Mouse (Mus musculus) MEL (cell line): Measurements from ENCODE around the gene Cela3b. TPM values are rescaled to one million over a fixed set of nuclear protein-coding genes. Genes with fewer than 3 reads are reported as not detected.
A peak's percentile ranks its signal among the peaks of the same experiment; 100 is the strongest.
"Not testable (repeated sequence)": the region's sequence is repeated elsewhere in the genome, so short reads cannot be mapped to it uniquely, and the experiment has no call there.

Experiments
- DNase-seq: peaks from one replicate; pipeline ENCODE4 v3.0.0; 2011; ENCODE audit warnings: low read depth, low spot score
- H3K27ac ChIP-seq: 2 replicates; pipeline ENCODE4 v1.5.1; 2012; ENCODE audit warnings: low read depth, mild to moderate bottlenecking, control low read depth, low read length, moderate library complexity; ENCODE audit not compliant: control insufficient read depth
- H3K27me3 ChIP-seq, 2 experiments: fragments of 150-350 bp in 1 of 2; sonication (generic) in 1 of 2; 2 replicates each; pipeline ENCODE4 v1.6.1; 2012; ENCODE audit warnings: low read length in 2 of 2, mild to moderate bottlenecking in 2 of 2, improper control_type of control experiment in 1 of 2, moderate library complexity in 1 of 2; ENCODE audit not compliant: insufficient read depth in 2 of 2, control insufficient read depth in 1 of 2
- H3K36me3 ChIP-seq, 2 experiments: 2 replicates each; pipeline ENCODE4 v1.6.1; 2012 to 2014; ENCODE audit warnings: low read length in 2 of 2, improper control_type of control experiment in 1 of 2, inconsistent platforms in 1 of 2, mild to moderate bottlenecking in 1 of 2; ENCODE audit not compliant: insufficient read depth in 2 of 2, control insufficient read depth in 1 of 2
- H3K4me1 ChIP-seq, 2 experiments: fragments of 150-350 bp in 1 of 2; sonication (generic) in 1 of 2; 2 replicates each; pipeline ENCODE4 v1.6.1; 2012; ENCODE audit warnings: low read length in 2 of 2, improper control_type of control experiment in 1 of 2, mild to moderate bottlenecking in 1 of 2; ENCODE audit not compliant: insufficient read depth in 2 of 2, control insufficient read depth in 1 of 2
- H3K4me3 ChIP-seq, 2 experiments: fragments of 150-350 bp in 1 of 2; sonication (generic) in 1 of 2; 2 replicates each; pipeline ENCODE4 v1.5.1; 2012; ENCODE audit warnings: low read depth in 2 of 2, low read length in 2 of 2, mild to moderate bottlenecking in 2 of 2, moderate library complexity in 2 of 2, control low read depth in 1 of 2, improper control_type of control experiment in 1 of 2; ENCODE audit not compliant: control insufficient read depth in 1 of 2, insufficient read depth in 1 of 2
- H3K79me2 ChIP-seq: 2 replicates; pipeline ENCODE4 v1.6.1; 2012; ENCODE audit warnings: mild to moderate bottlenecking, low read length, moderate library complexity; ENCODE audit not compliant: control insufficient read depth, poor library complexity, insufficient read depth
- H3K9ac ChIP-seq: 2 replicates; pipeline ENCODE4 v1.6.1; 2012; ENCODE audit warnings: low read depth, mild to moderate bottlenecking, control low read depth, low read length, moderate library complexity; ENCODE audit not compliant: control insufficient read depth, poor library complexity, severe bottlenecking
- H3K9me3 ChIP-seq: fragments of 150-350 bp; sonication (generic); replicated peaks from 2 replicates; pipeline ENCODE4 v1.6.1; 2012; ENCODE audit warnings: mild to moderate bottlenecking, low read length, improper control_type of control experiment, moderate library complexity; ENCODE audit not compliant: insufficient read depth
- CHD2 ChIP-seq: IDR thresholded peaks from 2 replicates; pipeline ENCODE4 v1.6.1; 2011; ENCODE audit warnings: low read length, improper control_type of control experiment
- E2F4 ChIP-seq: IDR thresholded peaks from 2 replicates; pipeline ENCODE4 v1.6.1; 2011; ENCODE audit warnings: low read depth, low read length, improper control_type of control experiment, borderline replicate concordance
- ETS1 ChIP-seq: IDR thresholded peaks from 2 replicates; pipeline ENCODE4 v1.6.1; 2012; ENCODE audit warnings: low read depth, mild to moderate bottlenecking, inconsistent platforms, low read length, improper control_type of control experiment, moderate library complexity
- KAT2A ChIP-seq: conservative IDR thresholded peaks from 2 replicates; pipeline ENCODE4 v1.6.1; 2012; ENCODE audit warnings: low read depth, low read length, improper control_type of control experiment, inconsistent platforms
- MAFK ChIP-seq: IDR thresholded peaks from 2 replicates; pipeline ENCODE4 v1.6.1; 2011; ENCODE audit warnings: low read depth, mild to moderate bottlenecking, low read length, improper control_type of control experiment, borderline replicate concordance
- MEF2A ChIP-seq: IDR thresholded peaks from 2 replicates; pipeline ENCODE4 v1.6.1; 2014; ENCODE audit warnings: low read depth, mild to moderate bottlenecking, inconsistent platforms, low read length, improper control_type of control experiment; ENCODE audit not compliant: poor library complexity, insufficient replicate concordance, severe bottlenecking; ENCODE audit errors: extremely low read depth
- MYC ChIP-seq: IDR thresholded peaks from 2 replicates; pipeline ENCODE4 v1.6.1; 2011; ENCODE audit warnings: low read depth, mild to moderate bottlenecking, low read length, improper control_type of control experiment, moderate library complexity
- SIN3A ChIP-seq: IDR thresholded peaks from 2 replicates; pipeline ENCODE4 v1.6.1; 2012; ENCODE audit warnings: low read length, improper control_type of control experiment, inconsistent platforms
- USF1 ChIP-seq: IDR thresholded peaks from 2 replicates; pipeline ENCODE4 v1.6.1; 2014; ENCODE audit warnings: low read depth, mild to moderate bottlenecking, inconsistent platforms, low read length, improper control_type of control experiment, moderate library complexity
- ZKSCAN1 ChIP-seq: IDR thresholded peaks from 2 replicates; pipeline ENCODE4 v1.6.1; 2012; ENCODE audit warnings: low read depth, mild to moderate bottlenecking, inconsistent platforms, low read length, improper control_type of control experiment, moderate library complexity
- polyA plus RNA-seq, 2 experiments: library from polyadenylated mRNA; stranded (reverse) in 1 of 2; unstranded in 1 of 2; fragments of >175 nt in 1 of 2; fragments of >200 nt in 1 of 2; gene quantifications; 2 replicates each; pipeline versions ENCODE4 v1.2.1 to v1.2.4; 2012; ENCODE audit warnings: low replicate concordance in 2 of 2, low read depth in 1 of 2; ENCODE audit not compliant: insufficient read length in 2 of 2, insufficient read depth in 1 of 2, missing spikeins in 1 of 2
- total RNA-seq: library from RNA; depleted of rRNA; stranded (reverse); fragments of 300-350 nt; gene quantifications from 2 replicates; pipeline ENCODE4 v1.2.3, GENCODE M21; 2012

Gene Cela3b
- total and polyA plus RNA-seq, 3 experiments: not detected

DNA sequence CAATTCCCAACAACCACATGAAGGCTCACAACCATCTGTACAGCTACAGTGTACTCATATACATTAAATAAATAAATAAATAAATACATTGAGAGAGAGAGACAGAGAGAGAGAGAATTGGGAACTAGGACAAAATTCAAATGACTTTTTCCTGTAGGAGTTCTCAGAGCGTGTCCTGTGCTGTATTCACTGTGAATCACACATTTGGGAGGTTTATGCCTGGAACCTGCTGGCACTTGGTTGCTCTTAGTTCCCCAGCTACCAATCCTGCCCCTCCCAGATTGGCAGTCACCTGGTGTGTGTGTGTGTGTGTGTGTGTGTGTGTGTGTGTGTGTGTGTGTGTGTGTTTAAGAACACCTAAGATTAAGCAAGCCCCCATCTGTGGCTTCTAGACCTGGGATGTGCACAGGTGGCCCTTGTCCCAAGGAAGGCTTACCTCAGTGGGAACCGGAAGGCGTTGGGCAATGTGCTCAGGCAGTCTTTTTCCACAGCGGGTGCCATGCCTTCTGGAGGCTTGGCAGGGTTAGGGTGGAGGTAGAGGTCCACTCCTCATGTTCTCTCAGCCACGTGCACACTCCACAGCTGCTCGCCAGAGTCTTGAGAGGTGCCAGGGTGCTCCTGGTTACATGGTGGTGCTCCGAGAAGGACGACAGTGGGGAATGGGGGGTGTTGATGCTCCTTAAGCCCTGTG, 6.8 kb upstream of the Cela3b start:
- Histone ChIP-seq H3K27me3 (no peaks in the 10 kb centered on the region), H3K79me2 (no peaks in the 10 kb centered on the region), H3K4me1 (peaks cover 0 to 5% of the 10 kb centered on the region in 2 experiments; a peak in 1 of 4 replicates), H3K4me3 (no peak overlapping the region), H3K36me3 (no peaks in the 10 kb centered on the region; a peak in 1 of 4 replicates), H3K9me3 (no peaks in the 10 kb centered on the region), H3K27ac (no peak overlapping the region), H3K9ac (no peak overlapping the region)
- no peak for DNase-seq
- TF ChIP-seq MYC: no peak
- TF ChIP-seq MEF2A: no peak
- TF ChIP-seq KAT2A: no peak
- TF ChIP-seq CHD2: no peak
- no peak for TF ChIP-seq ZKSCAN1
- TF ChIP-seq SIN3A: no peak
- no peak for TF ChIP-seq E2F4
- TF ChIP-seq MAFK: no peak

DNA sequence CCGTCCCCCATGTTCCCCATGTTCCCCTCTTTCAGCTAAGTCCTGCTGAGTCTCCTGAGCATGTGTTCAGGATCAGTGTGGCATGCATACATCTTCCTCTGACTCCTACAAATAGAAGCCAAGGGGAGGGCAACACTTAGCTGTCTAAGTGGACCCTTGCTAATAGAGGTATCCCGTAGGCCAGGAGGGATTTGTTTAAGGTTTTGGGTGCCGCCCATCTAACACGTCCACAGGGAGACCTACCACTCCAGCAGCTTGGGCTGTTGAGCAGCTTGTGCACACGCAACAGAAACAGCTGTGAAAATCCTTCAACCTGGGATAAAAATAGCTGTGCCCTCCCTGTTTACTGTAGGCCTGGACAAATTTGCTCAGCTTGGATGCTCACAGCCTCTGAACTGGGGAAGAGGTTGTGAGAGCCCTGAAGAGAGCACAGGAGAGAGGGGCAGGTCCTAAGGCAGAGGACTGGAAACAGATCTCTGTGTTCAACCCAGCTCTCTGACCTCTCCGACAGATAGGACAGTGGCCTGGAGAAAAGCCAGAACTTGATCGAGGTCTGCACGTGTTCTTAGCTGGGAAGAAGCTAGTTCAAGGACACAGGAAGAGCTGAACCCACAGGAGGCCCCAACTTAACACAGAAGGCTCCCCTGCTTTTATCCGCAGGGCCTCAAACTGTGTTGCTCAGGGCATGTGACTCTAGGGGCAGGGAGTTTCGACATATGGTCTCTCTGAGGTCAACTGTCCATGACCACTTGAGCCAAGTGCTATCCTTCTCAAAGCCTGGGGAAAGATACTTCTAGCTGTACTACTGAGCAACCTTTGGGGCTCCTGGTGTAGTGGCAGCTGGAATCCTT, 2.6 kb upstream of the Cela3b start:
- H3K36me3 ChIP-seq, H3K9me3 ChIP-seq, H3K79me2 ChIP-seq, H3K4me3 ChIP-seq, H3K27me3 ChIP-seq, H3K27ac ChIP-seq, DNase-seq, H3K9ac ChIP-seq, H3K4me1 ChIP-seq: not testable (repeated sequence)

DNA sequence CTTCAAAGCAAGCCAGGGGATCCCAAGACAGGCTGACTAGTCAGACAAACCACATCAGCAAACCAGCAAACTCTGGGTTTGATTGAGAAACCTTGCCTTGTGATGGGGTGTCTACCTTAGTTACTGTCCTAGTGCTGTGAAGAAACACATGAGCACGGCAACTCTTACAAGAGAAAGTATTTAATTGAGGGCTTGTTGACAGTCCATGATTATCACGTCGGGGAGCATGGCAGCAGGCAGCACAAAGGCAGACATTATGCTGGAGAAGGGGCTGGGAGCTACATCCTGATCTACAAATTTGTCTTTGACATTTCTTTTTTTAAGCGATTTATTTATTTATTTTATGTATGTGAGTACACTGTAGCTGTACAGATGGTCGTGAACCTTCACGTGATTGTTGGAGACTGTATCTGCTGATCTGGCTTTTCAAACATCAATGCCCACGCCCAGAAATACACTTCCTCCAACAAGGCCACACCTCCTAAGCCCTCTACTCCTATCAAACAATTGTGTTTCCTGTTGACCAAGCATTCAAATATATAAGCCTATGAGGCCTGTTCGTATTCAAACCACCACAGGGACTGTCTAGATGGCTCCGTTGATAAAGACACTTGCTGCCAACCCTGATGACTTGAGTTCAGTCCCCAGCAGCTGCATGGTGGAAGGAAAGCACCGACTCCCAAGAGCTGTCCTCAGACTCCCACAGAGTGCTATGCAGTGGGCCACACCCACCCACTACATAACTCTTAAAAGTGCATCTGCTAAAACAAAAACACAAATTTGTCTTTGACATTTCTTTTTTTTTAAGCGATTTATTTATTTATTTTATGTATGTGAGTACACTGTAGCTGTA, 12.4 kb downstream of the Cela3b start:
- Histone ChIP-seq H3K4me1 (no peaks in the 10 kb centered on the region), H3K27me3 (no peaks in the 10 kb centered on the region), H3K27ac (no peak overlapping the region), H3K4me3 (no peak overlapping the region), H3K9ac (no peak overlapping the region), H3K9me3 (no peaks in the 10 kb centered on the region), H3K36me3 (peaks cover 0 to 2% of the 10 kb centered on the region in 2 experiments; a peak in 1 of 4 replicates), H3K79me2 (no peaks in the 10 kb centered on the region)
- peak; percentile 46 for DNase-seq
- TF ChIP-seq ETS1: no peak
- peak; percentile 56; the same call in 1 of the 2 replicates for TF ChIP-seq USF1
